Mouse (Mus musculus) right cerebral cortex, postnatal 10 days (tissue): ENCODE results near the gene Gadd45a.

Experiments
- DNase-seq, 2 experiments: peaks; one replicate each; pipeline ENCODE4 v3.0.0; 2021; ENCODE audit warnings: low spot score in 2 of 2

Gadd45a gene

DNA sequence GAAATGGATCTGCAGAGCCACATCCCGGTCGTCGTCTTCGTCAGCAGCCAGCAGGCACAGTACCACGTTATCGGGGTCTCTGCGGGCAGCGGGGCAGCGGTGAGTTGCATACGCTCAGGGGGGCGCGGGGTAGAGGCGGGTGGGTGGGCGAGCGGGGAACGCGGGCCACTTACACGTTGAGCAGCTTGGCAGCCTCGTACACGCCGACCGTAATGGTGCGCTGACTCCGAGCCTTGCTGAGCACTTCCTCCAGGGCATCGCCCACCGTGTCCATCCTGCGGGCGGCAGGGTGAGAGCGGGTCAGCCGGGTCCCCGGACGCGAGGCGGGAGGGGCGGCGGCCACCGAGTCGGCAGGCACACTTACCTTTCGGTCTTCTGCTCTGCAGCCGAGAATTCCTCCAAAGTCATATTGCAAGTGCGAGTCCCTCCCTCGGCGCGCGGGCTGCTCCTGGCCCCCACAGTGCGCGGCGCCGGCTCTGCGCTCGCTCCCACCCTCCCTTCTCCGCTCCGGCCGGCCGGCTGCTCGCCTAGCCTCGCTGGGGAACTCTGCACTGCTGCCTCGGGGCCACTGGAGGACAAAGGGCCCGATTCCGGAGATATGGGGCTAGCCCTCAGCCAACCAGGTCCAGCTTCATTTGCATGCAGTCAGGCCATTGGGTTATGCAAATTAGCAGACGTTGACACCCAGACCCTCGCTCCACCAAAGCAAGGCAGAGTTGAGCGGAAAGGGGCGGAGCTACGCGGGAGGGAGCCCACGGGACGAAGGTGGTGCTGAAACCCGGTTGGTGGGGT, at the start of gene Gadd45a:
Gadd45a (minus strand) TSS at position 621 of the 792 bp plus-strand sequence.
- DNase-seq, result peak; percentile 93 to 95

GRCm38 (mm10) chr6:67085850-67086437, 48.7 kb upstream of the Gadd45a start:
- DNase-seq, result no peak

DNA sequence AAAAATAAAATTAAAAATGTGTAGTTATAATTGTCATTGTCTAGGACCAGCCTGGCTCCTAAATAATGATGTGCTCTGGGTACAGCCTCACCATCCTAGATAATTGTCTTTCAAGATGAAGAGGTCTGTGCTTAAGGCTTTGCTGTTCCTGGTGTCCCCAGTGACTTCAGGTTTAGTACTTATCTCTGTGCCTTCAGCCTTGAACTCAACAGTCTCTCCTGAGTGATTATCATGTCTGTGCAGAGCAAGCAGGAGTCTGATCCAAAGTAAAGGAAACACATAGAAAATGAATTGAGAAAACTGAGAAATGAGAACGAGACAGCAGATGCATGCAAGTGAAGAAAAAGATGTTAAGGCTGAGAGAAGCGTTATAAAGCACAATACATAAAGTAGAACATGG, 47.2 kb upstream of the Gadd45a start:
- DNase-seq, result no peak

DNA sequence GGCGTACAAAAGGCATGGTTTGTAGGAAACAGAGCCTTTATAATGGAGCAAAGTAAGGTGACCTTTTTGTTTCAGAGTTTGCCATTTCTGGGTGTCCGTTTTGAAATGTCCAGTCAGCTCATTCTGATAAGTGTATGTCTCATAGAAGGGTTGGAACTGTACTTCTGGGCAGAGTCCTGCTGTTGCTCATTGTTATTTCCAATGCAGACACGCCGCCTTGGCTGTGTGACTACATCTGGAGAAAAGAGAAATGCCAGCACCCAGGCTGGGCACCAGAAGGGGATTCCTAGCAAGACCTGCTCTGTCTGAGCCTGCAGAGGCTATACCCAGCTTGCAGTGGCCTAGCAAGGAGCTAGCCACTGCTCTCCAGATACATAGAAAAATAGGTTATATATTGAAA, 43.9 kb upstream of the Gadd45a start:
- DNase-seq, result no peak

DNA sequence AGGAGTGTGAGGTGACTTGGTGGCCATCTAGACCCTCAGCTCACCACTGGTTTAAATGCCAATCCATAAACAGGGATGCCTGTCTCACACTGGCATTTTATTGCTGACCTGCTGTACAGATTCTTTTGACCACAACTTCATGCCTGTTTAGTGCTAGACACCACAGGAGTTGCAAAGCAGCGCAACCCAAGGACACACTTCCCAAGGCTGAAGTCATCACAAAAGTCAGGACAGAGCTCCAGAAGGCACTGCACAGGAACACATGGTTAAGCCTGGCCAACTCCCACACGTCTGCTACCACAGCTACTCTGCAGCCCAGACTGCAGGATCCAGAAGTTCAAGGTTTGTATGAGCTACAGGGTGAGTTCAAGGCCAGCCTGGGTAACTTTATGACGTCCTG, 40.8 kb upstream of the Gadd45a start:
- DNase-seq, result no peak

DNA sequence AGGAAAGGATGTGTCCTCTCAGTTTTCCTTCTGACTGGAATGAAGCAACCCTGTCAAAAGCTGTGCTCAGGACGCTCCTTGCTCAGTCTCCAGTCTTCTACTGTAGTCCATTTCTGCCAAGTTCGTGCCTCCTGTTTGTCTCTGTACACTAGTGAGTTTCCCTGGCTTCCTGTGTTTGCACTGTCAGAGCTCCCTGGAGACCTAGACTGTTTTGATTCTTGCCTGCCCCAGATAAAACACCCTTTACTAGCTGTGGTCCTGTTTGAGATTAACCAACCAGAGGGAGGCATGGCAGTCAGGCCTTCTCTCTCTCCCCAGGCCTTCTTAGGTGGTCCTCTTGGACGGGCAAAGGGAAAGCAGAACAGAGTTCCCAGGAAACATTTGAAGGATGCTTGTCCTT, 40.2 kb upstream of the Gadd45a start:
- DNase-seq, result no peak

GRCm38 (mm10) chr6:67076348-67076747, 39.1 kb upstream of the Gadd45a start:
- DNase-seq, result no peak

- no peak for DNase-seq
Observed at GRCm38 (mm10) chr6:67074868-67075267, 37.6 kb upstream of the Gadd45a start.

DNA sequence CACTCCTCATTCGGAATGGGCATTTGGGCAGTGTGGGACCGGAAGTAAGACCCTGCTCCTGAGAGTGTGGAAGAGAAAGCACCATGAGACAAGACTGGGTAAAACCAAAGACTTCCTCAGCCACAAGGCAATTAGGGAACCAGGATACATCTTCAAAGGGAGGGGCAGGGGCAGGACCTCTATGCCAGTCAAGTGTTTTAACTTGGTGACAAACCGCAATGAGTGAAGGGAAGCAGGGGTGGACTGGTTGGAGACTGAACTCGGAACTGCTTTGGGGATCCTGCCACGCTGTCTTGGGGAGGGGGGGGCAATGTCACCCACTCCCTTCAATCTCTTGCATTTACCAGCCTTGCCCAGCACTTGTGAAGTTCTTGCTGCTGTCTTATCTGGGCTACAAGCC, 36.7 kb upstream of the Gadd45a start:
- no peak for DNase-seq

DNA sequence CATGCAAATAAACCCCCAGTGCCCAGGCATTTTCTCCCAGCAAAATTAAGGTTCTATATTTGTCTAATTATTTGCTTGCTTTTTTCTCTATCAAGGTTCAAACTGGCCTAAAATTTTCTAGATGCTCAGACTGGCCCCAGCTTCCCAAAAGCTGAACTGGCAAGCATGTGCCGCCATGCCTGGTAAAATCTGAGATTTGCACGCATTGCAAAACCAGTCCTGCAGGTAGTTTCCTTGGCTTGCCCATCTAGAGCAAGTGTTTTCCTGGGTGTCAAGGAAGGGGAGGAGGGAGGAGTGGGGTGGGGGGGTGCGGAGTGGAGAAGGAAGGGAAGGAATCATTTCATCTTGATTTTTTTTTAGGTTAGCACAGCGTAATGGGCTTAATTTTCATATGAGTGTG, 36.2 kb upstream of the Gadd45a start:
- no peak for DNase-seq

- no peak for DNase-seq
Observed at GRCm38 (mm10) chr6:67071615-67072014, 34.4 kb upstream of the Gadd45a start.

GRCm38 (mm10) chr6:67069800-67070315, 32.6 kb upstream of the Gadd45a start:
- no peak for DNase-seq

DNA sequence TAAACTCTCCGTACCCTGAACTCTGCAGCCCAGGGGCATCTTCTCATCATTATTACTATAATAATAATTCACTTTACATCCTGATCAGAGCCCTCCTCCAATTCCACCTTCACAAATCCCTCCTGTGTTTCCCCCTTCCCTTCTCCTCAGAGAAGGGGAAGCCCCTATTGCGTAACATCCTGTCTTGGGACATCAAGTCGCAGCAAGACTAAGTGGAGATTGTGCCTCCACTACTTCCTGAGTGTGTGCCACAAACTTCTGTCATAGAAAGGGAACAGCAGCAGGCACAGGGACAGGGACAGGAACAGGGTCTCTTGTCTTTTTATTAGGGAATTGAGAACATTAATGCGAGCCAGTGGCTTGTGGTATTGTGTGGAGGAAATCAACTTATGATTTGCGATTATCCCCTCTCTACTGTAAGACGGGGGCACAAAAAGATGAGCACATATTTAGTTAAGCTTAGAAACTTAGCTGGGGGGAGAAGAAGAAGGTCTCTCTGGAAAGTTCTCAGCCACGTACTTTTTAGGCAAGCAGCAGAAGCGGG, 32.0 kb upstream of the Gadd45a start:
- DNase-seq, result no peak

- no peak for DNase-seq
Observed at GRCm38 (mm10) chr6:67060057-67060456, 22.8 kb upstream of the Gadd45a start.

- no peak for DNase-seq
Observed at GRCm38 (mm10) chr6:67057991-67058696, 20.9 kb upstream of the Gadd45a start.

DNA sequence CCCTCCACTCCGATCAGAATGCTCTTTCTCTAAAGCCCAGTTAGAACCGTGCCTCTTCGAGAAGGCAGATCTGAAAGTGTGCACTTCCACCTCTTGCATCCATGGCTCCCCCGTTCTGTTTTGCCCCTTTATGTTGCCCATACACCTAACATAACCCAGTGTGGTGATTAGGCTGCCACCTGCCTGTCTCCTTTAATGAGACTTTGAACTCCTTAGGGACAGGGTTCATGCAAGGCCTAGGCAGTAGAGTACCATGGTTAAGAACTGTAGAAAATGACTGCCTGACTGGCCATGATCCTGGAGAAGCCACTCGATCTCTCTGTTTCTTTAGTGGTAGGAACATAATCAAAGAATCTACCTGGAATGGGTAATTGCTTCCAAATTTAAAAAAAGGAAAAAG, 20.3 kb upstream of the Gadd45a start:
- DNase-seq, result no peak

DNA sequence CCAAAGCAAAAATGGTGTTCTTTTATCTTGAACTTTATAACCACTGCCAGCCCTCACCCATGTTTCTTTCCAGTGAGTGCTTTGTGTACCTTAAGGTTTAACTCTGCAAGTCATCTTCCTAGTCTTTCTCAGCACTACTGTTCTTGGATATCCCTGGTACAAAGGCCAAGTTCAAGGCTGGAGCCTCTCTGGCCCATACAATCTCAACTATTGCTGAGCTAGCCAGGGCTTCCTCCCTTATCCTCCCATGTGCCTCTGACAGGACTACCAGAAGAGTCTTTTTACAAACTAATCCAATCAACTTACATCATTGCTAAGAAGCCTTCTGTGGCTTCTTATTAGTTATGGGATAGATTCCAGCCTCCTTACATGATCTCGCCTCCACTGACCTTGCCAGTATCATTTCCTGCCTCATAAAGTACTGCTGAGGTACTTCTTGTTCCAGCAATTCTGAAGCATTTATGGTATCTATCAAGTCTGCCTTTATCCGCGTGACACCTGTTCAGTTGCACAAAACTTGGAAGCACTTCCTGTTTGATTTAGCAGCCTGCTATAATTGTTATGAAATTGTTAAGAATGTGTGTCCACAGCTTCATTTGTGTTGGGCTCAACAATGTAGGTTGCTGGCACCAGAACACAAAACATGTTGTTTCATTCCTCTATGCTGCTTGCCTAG, 19.8 kb upstream of the Gadd45a start:
- no peak for DNase-seq

DNA sequence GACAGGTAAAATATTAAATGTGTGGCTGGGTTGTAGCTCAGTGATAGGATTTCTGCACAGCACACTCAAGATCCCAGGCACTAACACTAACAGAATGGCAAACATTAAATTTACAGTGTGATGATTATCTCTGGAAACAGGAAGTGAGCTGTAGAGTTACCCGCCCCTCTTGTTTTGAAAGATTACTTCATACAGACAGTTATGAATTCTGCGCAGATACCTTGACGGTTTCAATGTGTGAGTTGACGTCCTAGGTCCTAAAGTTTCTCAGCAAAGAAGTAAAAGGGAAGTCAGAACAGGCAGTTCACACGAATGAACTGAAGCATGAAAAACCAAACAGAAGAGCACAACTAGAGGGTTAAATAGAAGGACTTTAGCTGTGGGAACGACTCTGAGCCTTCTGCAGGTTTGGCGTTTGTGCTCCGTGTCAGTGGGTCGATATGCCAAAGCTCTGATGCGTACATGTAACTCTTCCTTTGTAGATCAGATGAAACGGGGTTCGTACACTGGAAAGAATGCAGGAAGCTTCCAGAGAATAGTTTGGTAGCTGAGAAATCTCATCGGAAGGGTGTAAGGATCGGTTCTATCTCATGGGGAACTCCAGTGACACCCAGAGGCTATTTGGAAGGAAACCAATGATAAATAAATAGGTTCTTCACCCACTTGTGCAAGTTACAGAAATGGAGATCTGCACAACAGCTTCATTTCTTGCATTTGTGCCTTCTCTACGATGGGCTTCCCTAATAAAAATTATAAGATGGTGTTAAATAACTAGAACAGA, 19.0 kb upstream of the Gadd45a start:
- DNase-seq, result no peak

GRCm38 (mm10) chr6:67050063-67050462, 12.8 kb upstream of the Gadd45a start:
- DNase-seq, result no peak

- no peak for DNase-seq
Observed at GRCm38 (mm10) chr6:67049695-67050038, 12.4 kb upstream of the Gadd45a start.
